Mouse (Mus musculus) megakaryocyte, adult 5-6 weeks (primary cell): ENCODE data around the gene Lsm14b. TPM values are rescaled to one million over a fixed set of nuclear protein-coding genes. Genes with fewer than 3 reads are reported as not detected.

Experiments
- ATAC-seq: 2 replicates; pipeline ENCODE4 v1.8.0; 2016; ENCODE audit warnings: mild to moderate bottlenecking, inconsistent platforms; ENCODE audit not compliant: poor library complexity, severe bottlenecking
- total RNA-seq, 2 experiments: library from RNA; stranded (forward) in 1 of 2; stranded (reverse) in 1 of 2; fragments of 153-499, 151-499 nt in 1 of 2; fragments of 221-1000, 200-1000 nt in 1 of 2; gene quantifications; 2 replicates each; pipeline versions ENCODE4 v1.2.3 to v1.2.4; 2015 to 2017

Lsm14b gene
- total RNA-seq, 2 experiments from 2014 or later, result 10.9 to 31.0 TPM

DNA sequence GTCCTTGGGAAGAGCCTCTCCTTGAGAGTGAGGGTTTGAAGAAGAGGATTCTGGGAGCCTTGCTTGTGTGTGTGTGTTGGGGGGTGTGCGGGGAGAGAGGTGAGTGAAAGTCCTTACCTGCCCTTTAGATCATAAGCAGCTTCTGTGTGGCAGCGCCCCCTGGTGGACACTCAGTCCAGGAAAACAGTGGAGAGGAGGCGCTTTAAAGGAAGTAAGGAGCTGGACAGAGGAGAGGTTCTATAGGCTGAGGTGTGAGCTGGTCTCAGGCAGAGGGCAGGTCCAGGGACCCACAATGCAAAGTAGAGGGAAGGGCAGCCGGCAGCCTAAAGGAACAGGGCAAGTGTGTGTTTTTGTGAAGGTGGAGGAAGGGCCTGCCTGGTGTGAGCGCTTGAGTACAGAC, 26.2 kb downstream of the Lsm14b start:
- ATAC-seq, result peak; percentile 87

- ATAC-seq, result no peak
Observed at GRCm38 (mm10) chr2:180051986-180052733, 27.4 kb downstream of the Lsm14b start.

- no peak for ATAC-seq
Observed at GRCm38 (mm10) chr2:180053001-180053400, 28.2 kb downstream of the Lsm14b start.

- no peak for ATAC-seq
Observed at GRCm38 (mm10) chr2:180063338-180064131, 38.7 kb downstream of the Lsm14b start.

GRCm38 (mm10) chr2:180069770-180070480, 45.1 kb downstream of the Lsm14b start:
- ATAC-seq, result peak; percentile 23

GRCm38 (mm10) chr2:180070481-180071453, 46.0 kb downstream of the Lsm14b start, which contains the start of gene Mtg2:
TSS of gene Mtg2 (plus strand) at chr2:180070588.
- ATAC-seq, result peak; percentile 96

GRCm38 (mm10) chr2:180071671-180072070, 46.9 kb downstream of the Lsm14b start:
- ATAC-seq, result no peak

- ATAC-seq, result no peak
Observed at GRCm38 (mm10) chr2:180072886-180073285, 48.1 kb downstream of the Lsm14b start.

GRCm38 (mm10) chr2:180077622-180078021, 52.8 kb downstream of the Lsm14b start:
- ATAC-seq, result no peak

- ATAC-seq, result no peak
Observed at GRCm38 (mm10) chr2:180080680-180081079, 55.9 kb downstream of the Lsm14b start.

DNA sequence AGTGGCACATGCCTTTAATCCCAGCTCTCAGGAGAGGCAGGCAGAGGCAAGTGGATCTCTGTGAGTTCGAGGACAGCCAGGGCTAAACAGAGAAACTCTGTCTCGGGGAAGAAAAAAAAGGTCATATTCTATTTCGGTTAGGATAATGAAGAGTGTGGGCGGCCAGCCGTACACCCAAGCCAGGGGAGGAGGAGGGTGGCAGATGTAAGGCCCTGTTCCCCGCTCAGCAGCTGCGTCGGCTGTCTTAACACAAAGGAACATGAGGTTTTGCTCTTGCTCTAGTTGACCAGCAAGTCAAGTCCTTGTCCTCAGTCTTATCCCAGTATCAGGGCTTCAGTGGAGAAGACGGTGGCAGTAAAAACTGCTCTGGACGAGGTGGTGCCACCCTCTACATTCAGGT, 58.3 kb downstream of the Lsm14b start:
- no peak for ATAC-seq

GRCm38 (mm10) chr2:180084565-180084964, 59.8 kb downstream of the Lsm14b start:
- ATAC-seq, result no peak

Other genes with a start within 250 kb of the Lsm14b start
- 28.4 and 31.8 TPM in 2 replicates for gene Taf4, start 48.3 kb upstream of the Lsm14b start, total RNA-seq (2015)
- gene Taf4, start 48.3 kb upstream of the Lsm14b start, total RNA-seq (2017), result 27.6 and 43.5 TPM in 2 replicates
- gene Psma7, start 17.4 kb downstream of the Lsm14b start, total RNA-seq (2015), result 439 and 533 TPM in 2 replicates
- 536 and 608 TPM in 2 replicates for gene Psma7, start 17.4 kb downstream of the Lsm14b start, total RNA-seq (2017)
- 3.2 and 5.5 TPM in 2 replicates for gene Ss18l1, start 17.5 kb downstream of the Lsm14b start, total RNA-seq (2015)
- 4.2 and 4.6 TPM in 2 replicates for gene Ss18l1, start 17.5 kb downstream of the Lsm14b start, total RNA-seq (2017)
- 3.3 and 4.9 TPM in 2 replicates for gene Mtg2, start 45.6 kb downstream of the Lsm14b start, total RNA-seq (2015)
- gene Mtg2, start 45.6 kb downstream of the Lsm14b start, total RNA-seq (2017), result 4.5 and 6.6 TPM in 2 replicates
- 0.04 TPM in 1 of 2 replicates, not detected in the other for gene Hrh3, start 79.5 kb downstream of the Lsm14b start, total RNA-seq (2015)
- gene Hrh3, start 79.5 kb downstream of the Lsm14b start, total RNA-seq (2017), result not detected in 2 replicates
- gene Osbpl2, start 94.3 kb downstream of the Lsm14b start, total RNA-seq (2015), result 22.0 and 23.2 TPM in 2 replicates
- 39.8 and 62.2 TPM in 2 replicates for gene Osbpl2, start 94.3 kb downstream of the Lsm14b start, total RNA-seq (2017)
- gene Adrm1, start 146.5 kb downstream of the Lsm14b start, total RNA-seq (2015), result 55.7 and 58.0 TPM in 2 replicates
- gene Adrm1, start 146.5 kb downstream of the Lsm14b start, total RNA-seq (2017), result 32.0 and 39.1 TPM in 2 replicates
- 0.48 and 0.83 TPM in 2 replicates for gene Lama5, start 200.9 kb downstream of the Lsm14b start, total RNA-seq (2015)
- 0.18 and 4.0 TPM in 2 replicates for gene Lama5, start 200.9 kb downstream of the Lsm14b start, total RNA-seq (2017)
- gene Rps21, start 232.4 kb downstream of the Lsm14b start, total RNA-seq (2015), result 1,036 and 1,070 TPM in 2 replicates
- 1,935 and 2,289 TPM in 2 replicates for gene Rps21, start 232.4 kb downstream of the Lsm14b start, total RNA-seq (2017)
- 16.0 and 16.4 TPM in 2 replicates for gene Cables2, start 248.5 kb downstream of the Lsm14b start, total RNA-seq (2015)
- gene Cables2, start 248.5 kb downstream of the Lsm14b start, total RNA-seq (2017), result 12.1 and 12.8 TPM in 2 replicates